Comparison of ENCODE assay signal across 7 mouse cellular contexts in the genomic region with DNA sequence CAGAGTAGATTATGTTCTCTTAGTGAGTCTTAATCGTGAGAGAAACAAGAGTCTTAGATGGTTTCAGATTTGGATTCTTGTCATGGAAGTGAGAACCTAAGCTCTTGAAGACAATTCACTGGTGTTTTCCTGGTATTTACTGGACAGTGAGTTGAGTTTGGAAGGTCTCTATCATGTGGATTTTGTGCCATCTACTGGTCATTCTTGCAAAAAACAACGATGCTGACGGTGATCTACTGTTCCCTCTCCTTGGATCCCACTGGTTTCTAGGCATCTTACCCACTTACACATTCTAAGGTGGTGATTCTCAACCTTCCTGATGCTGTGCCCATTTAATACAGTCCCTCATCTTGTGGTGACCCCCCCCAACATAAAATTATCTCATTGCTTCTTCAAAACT. TPM values are rescaled to one million over a fixed set of nuclear protein-coding genes. Genes with fewer than 3 reads are reported as not detected.
A peak's percentile ranks its signal among the peaks of the same experiment; 100 is the strongest.
DNase-seq lines count a peak whose midpoint lies in the region.

No protein-coding gene starts in this region.

- intact Hi-C loops in left cerebral cortex, postnatal 4 days (cut with DNase I), result loop anchor here (5.0 kb wide), 2 partner anchors 1570 to 1585 kb away; no protein-coding TSS in a partner anchor

- peak; percentile 57 for DNase-seq in left cerebral cortex, adult 11 months (ENCODE audit: low spot score)
- DNase-seq in left cerebral cortex, postnatal 4 days, result no peak
- peak; percentile 74 for DNase-seq in ES-CJ7 (ENCODE audit: low read depth, low spot score)
- DNase-seq in ZHBTc4 (ENCODE audit: low read depth, low spot score), result peak; percentile 62
- DNase-seq in heart, adult 9 months (ENCODE audit: low spot score in 2 of 2), result peak; percentile 25 to 32
- DNase-seq in retina, embryonic 14.5 days (ENCODE audit: low spot score), result peak; percentile 83
- DNase-seq in ovary, postnatal 10 days (ENCODE audit: low spot score), result no peak

RNA-seq across cellular contexts. Expression of a gene that starts 2.8 kb away (rescaled TPM):
- total RNA-seq in left cerebral cortex, postnatal 4 days (2021), result 10 to 100 TPM; 21.6 to 21.9 TPM

RNA-seq across cellular contexts. Expression of a gene that starts 10.4 kb away (rescaled TPM):
- 1 to 10 TPM; 1.0 to 1.5 TPM for total RNA-seq in left cerebral cortex, postnatal 4 days (2021)

Comparison
In these comparisons a context has a peak if more than half of its experiments do, and no peak if none do; other contexts are left out.
1. DNase-seq: peak in left cerebral cortex, adult 11 months (single experiment), ES-CJ7 (single experiment), ZHBTc4 (single experiment), heart, adult 9 months (2 of 2) and retina, embryonic 14.5 days (single experiment); none in left cerebral cortex, postnatal 4 days (single experiment) and ovary, postnatal 10 days (single experiment).